Mouse (Mus musculus) liver, adult 2 months (tissue): ENCODE data around the gene Lmnb2. TPM values are rescaled to one million over a fixed set of nuclear protein-coding genes. Genes with fewer than 3 reads are reported as not detected.

Experiments used
- DNase-seq: peaks from one replicate; pipeline ENCODE4 v3.0.0-alpha.2; 2011; ENCODE audit warnings: low read depth, low spot score; ENCODE audit errors: extremely low read depth
- H3K27ac ChIP-seq: fragments of 200-500 bp; replicated peaks from 2 replicates; pipeline ENCODE4 v1.5.1; 2012; ENCODE audit warnings: low read depth, mild to moderate bottlenecking, control low read depth, inconsistent platforms, low read length; ENCODE audit not compliant: insufficient read depth
- H3K27me3 ChIP-seq: fragments of 200-500 bp; 2 replicates; pipeline ENCODE4 v1.6.1; 2012; ENCODE audit warnings: mild to moderate bottlenecking, moderate library complexity, low read length, inconsistent platforms; ENCODE audit not compliant: control insufficient read depth, insufficient read depth
- H3K36me3 ChIP-seq: fragments of 200-500 bp; 2 replicates; pipeline ENCODE4 v1.6.1; 2012; ENCODE audit warnings: low read length, inconsistent platforms; ENCODE audit not compliant: control insufficient read depth, insufficient read depth
- H3K4me1 ChIP-seq: fragments of 200-500 bp; 2 replicates; pipeline ENCODE4 v1.6.1; 2011; ENCODE audit warnings: low read length; ENCODE audit not compliant: control insufficient read depth, insufficient read depth
- H3K4me3 ChIP-seq: fragments of 200-500 bp; 2 replicates; pipeline ENCODE4 v1.5.1; 2011; ENCODE audit warnings: low read depth, mild to moderate bottlenecking, control low read depth, low read length, moderate library complexity; ENCODE audit not compliant: insufficient read depth
- H3K79me2 ChIP-seq: fragments of 200-500 bp; 2 replicates; pipeline ENCODE4 v1.6.1; 2012; ENCODE audit warnings: inconsistent platforms, mild to moderate bottlenecking, low read length, moderate library complexity; ENCODE audit not compliant: control insufficient read depth, insufficient read depth
- H3K9ac ChIP-seq: fragments of 200-500 bp; 2 replicates; pipeline ENCODE4 v1.6.1; 2012; ENCODE audit warnings: low read depth, mild to moderate bottlenecking, control low read depth, inconsistent platforms, low read length
- CTCF ChIP-seq: fragments of 200-500 bp; IDR thresholded peaks from 2 replicates; pipeline ENCODE4 v1.5.1; 2011; ENCODE audit warnings: low read depth, low read length, control low read depth
- POLR2A ChIP-seq: fragments of 200-500 bp; IDR thresholded peaks from 2 replicates; pipeline ENCODE4 v1.6.1; 2011; ENCODE audit warnings: low read length, control low read depth; ENCODE audit not compliant: insufficient read depth; ENCODE audit errors: extremely low read depth
- WGBS: fragments of 180-500 bp; shearing (Covaris S2); methylation state at CpG from one replicate; pipeline ENCODE4 v1.1.7; 2018; 5-methylcytosine and 5-hydroxymethylcytosine counted together
- polyA plus RNA-seq: library from polyadenylated mRNA; depleted of rRNA; stranded (reverse); fragments of >200 nt; gene quantifications from 2 replicates; pipeline ENCODE4 v1.2.3, GENCODE M21; 2012
- total RNA-seq: library from RNA; depleted of rRNA; stranded (reverse); fragments of >200 nt; gene quantifications from 2 replicates; pipeline ENCODE4 v1.2.3, GENCODE M21; 2014

Gene Lmnb2
- total and polyA plus RNA-seq, 2 experiments: 3.3 to 6.6 TPM

GRCm38 (mm10) chr10:80937646-80938045 is 19.6 kb upstream of the Lmnb2 start:
- Histone ChIP-seq H3K27ac (no peak overlapping the region), H3K9ac (no peak overlapping the region), H3K4me1 (peaks cover 19% of the 10 kb centered on the region), H3K4me3 (no peak overlapping the region), H3K27me3 (no peaks in the 10 kb centered on the region), H3K36me3 (no peaks in the 10 kb centered on the region), H3K79me2 (no peaks in the 10 kb centered on the region)
- 36% methylated on average over 8 of the region's 8 CpGs for WGBS
- no peak for DNase-seq
- no peak for TF ChIP-seq POLR2A
- no peak for TF ChIP-seq CTCF

- WGBS: 21% methylated on average over 6 of the region's 6 CpGs
- H3K9ac ChIP-seq: no peak overlapping the region
- TF ChIP-seq CTCF (no peak), POLR2A (no peak)
- H3K36me3 ChIP-seq: no peaks in the 10 kb centered on the region
- no peak for DNase-seq
- no peak overlapping the region for H3K4me3 ChIP-seq
- no peaks in the 10 kb centered on the region; the same call in 1 of the 2 replicates for H3K27me3 ChIP-seq
- no peak overlapping the region for H3K27ac ChIP-seq
- H3K4me1 ChIP-seq: peaks cover 19% of the 10 kb centered on the region
- H3K79me2 ChIP-seq: no peaks in the 10 kb centered on the region
These were observed 18.7 kb upstream of the Lmnb2 start for GRCm38 (mm10) chr10:80936810-80937164.

GRCm38 (mm10) chr10:80936135-80936809 is 18.2 kb upstream of the Lmnb2 start:
- Histone ChIP-seq H3K79me2 (no peaks in the 10 kb centered on the region), H3K4me1 (peaks cover 19% of the 10 kb centered on the region), H3K4me3 (no peak overlapping the region), H3K27ac (no peak overlapping the region), H3K36me3 (no peaks in the 10 kb centered on the region), H3K27me3 (no peaks in the 10 kb centered on the region; the same call in 1 of the 2 replicates), H3K9ac (no peak overlapping the region)
- WGBS: 3% methylated on average over 37 of the region's 37 CpGs
- DNase-seq: peak; percentile 27
- TF ChIP-seq POLR2A: no peak

GRCm38 (mm10) chr10:80935698-80936097 is 17.7 kb upstream of the Lmnb2 start:
- no peak for TF ChIP-seq POLR2A
- TF ChIP-seq CTCF: no peak
- 20% methylated on average over 17 of the region's 17 CpGs for WGBS
- Histone ChIP-seq H3K79me2 (no peaks in the 10 kb centered on the region), H3K4me3 (no peak overlapping the region), H3K36me3 (no peaks in the 10 kb centered on the region), H3K27ac (no peak overlapping the region), H3K9ac (no peak overlapping the region), H3K4me1 (peaks cover 21% of the 10 kb centered on the region), H3K27me3 (no peaks in the 10 kb centered on the region; the same call in 1 of the 2 replicates)
- no peak for DNase-seq

GRCm38 (mm10) chr10:80935241-80935640 is 17.2 kb upstream of the Lmnb2 start:
- Histone ChIP-seq H3K27ac (no peak overlapping the region), H3K27me3 (no peaks in the 10 kb centered on the region; the same call in 1 of the 2 replicates), H3K4me1 (peaks cover 19% of the 10 kb centered on the region), H3K4me3 (no peak overlapping the region), H3K36me3 (no peaks in the 10 kb centered on the region), H3K9ac (no peak overlapping the region), H3K79me2 (no peaks in the 10 kb centered on the region)
- 56% methylated on average over 3 of the region's 3 CpGs for WGBS
- DNase-seq: no peak
- TF ChIP-seq POLR2A (no peak), CTCF (no peak)

- peaks cover 16% of the 10 kb centered on the region for H3K4me1 ChIP-seq
- H3K4me3 ChIP-seq: no peak overlapping the region
- no peak for TF ChIP-seq POLR2A
- TF ChIP-seq CTCF: no peak
- no peak for DNase-seq
- H3K36me3 ChIP-seq: no peaks in the 10 kb centered on the region
- no peak overlapping the region for H3K27ac ChIP-seq
- 63% methylated on average over 14 of the region's 14 CpGs for WGBS
- no peaks in the 10 kb centered on the region; the same call in 1 of the 2 replicates for H3K27me3 ChIP-seq
- H3K79me2 ChIP-seq: no peaks in the 10 kb centered on the region
- H3K9ac ChIP-seq: no peak overlapping the region
These were observed 16.3 kb upstream of the Lmnb2 start for GRCm38 (mm10) chr10:80934136-80934985.
